Mouse (Mus musculus) embryonic facial prominence, embryonic 14.5 days (tissue): ENCODE results near the gene Zbtb45. TPM values are rescaled to one million over a fixed set of nuclear protein-coding genes. Genes with fewer than 3 reads are reported as not detected.

Experiments used
- ATAC-seq: fragments of 200-750 bp; cut with Nextera tagmentation; 2 replicates; pipeline ENCODE4 v1.8.0; 2017; ENCODE audit warnings: low read depth, moderate number of reproducible peaks, moderate TSS enrichment
- DNase-seq: peaks from one replicate; pipeline ENCODE4 v3.0.0-alpha.2; 2015; ENCODE audit warnings: low spot score
- H3K27ac ChIP-seq: fragments of 300-500 bp; sonication (generic); replicated peaks from 2 replicates; pipeline ENCODE4 v1.5.1; 2014; ENCODE audit warnings: low read depth, mild to moderate bottlenecking, low read length, moderate library complexity
- H3K27me3 ChIP-seq: fragments of 300-500 bp; sonication (generic); replicated peaks from 2 replicates; pipeline ENCODE4 v1.6.1; 2014; ENCODE audit warnings: low read length; ENCODE audit not compliant: control insufficient read depth, insufficient read depth
- H3K36me3 ChIP-seq: fragments of 300-500 bp; sonication (generic); 2 replicates; pipeline ENCODE4 v1.6.1; 2014; ENCODE audit warnings: low read length, mixed read lengths; ENCODE audit not compliant: control insufficient read depth, insufficient read depth
- H3K4me1 ChIP-seq: fragments of 300-500 bp; sonication (generic); 2 replicates; pipeline ENCODE4 v1.6.1; 2014; ENCODE audit warnings: antibody characterized with exemption, low read length; ENCODE audit not compliant: control insufficient read depth, insufficient read depth
- H3K4me2 ChIP-seq: fragments of 300-500 bp; sonication (generic); 2 replicates; pipeline ENCODE4 v1.6.1; 2014; ENCODE audit warnings: low read depth, mild to moderate bottlenecking, low read length, moderate library complexity, mixed read lengths
- H3K4me3 ChIP-seq: fragments of 300-500 bp; sonication (generic); 2 replicates; pipeline ENCODE4 v1.5.1; 2014; ENCODE audit warnings: low read depth, mild to moderate bottlenecking, low read length
- H3K9ac ChIP-seq: fragments of 300-500 bp; sonication (generic); 2 replicates; pipeline ENCODE4 v1.6.1; 2014; ENCODE audit warnings: low read depth, mild to moderate bottlenecking, low read length, moderate library complexity, mixed read lengths
- H3K9me3 ChIP-seq: fragments of 300-500 bp; sonication (generic); 2 replicates; pipeline ENCODE4 v1.6.1; 2016; ENCODE audit warnings: low read length; ENCODE audit not compliant: control insufficient read depth
- WGBS: fragments of 180-500 bp; shearing (Covaris S2); extraction: QIAGEN DNeasy Blood & Tissue Kit; methylation state at CpG from one replicate; pipeline ENCODE4 v1.1.7; 2014; 5-methylcytosine and 5-hydroxymethylcytosine counted together
- polyA plus RNA-seq: library from polyadenylated mRNA; unstranded; fragments of >200 nt; fragmentation: Nextera tagmentation; extraction: Ambion mirVana; gene quantifications from 2 replicates; pipeline ENCODE4 v1.2.1, GENCODE M21; 2014

The Zbtb45 gene
- polyA plus RNA-seq, 1 experiment from 2014 or later = 20.0 TPM

- Histone ChIP-seq H3K9ac (peak overlapping the region; percentile 98), H3K4me2 (peak overlapping the region; percentile 90), H3K36me3 (peaks cover 22% of the 10 kb centered on the region), H3K9me3 (no peaks in the 10 kb centered on the region), H3K27ac (peak overlapping the region; percentile 99), H3K4me1 (peaks cover 26% of the 10 kb centered on the region), H3K4me3 (peak overlapping the region; percentile 69), H3K27me3 (peaks cover 11% of the 10 kb centered on the region)
- DNase-seq = no peak
- 0% methylated on average over 29 of the region's 33 CpGs for WGBS
- ATAC-seq = no peak
Observed at GRCm38 (mm10) chr7:13037366-13037765, 27.5 kb upstream of the Zbtb45 start.

DNA sequence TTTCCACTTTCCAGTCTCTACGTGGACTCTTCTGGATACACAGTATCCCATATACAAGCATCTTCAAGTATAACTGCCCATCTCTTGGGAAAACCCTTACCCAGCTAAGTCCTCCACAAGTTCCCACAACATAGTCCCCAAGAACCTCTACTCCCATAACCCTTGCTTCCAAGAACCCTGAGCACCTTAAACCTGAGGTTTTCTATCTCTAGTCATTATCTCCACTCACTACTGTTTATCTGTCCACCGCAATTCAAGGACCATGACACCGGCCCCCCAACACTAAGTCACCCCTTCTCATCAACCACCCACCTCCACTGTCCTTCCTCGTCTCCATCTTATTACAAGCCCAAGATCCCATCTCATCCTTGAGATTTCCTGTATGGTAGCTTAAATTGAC, 27.0 kb upstream of the Zbtb45 start:
- peak overlapping the region; percentile 99 for H3K27ac ChIP-seq
- 39% methylated on average over 4 of the region's 4 CpGs for WGBS
- H3K4me2 ChIP-seq = peak overlapping the region; percentile 90
- no peak for DNase-seq
- peak overlapping the region; percentile 98 for H3K9ac ChIP-seq
- peaks cover 28% of the 10 kb centered on the region for H3K36me3 ChIP-seq
- H3K4me3 ChIP-seq = peak overlapping the region; percentile 69
- no peaks in the 10 kb centered on the region for H3K9me3 ChIP-seq
- peaks cover 5% of the 10 kb centered on the region; the same call in 1 of the 2 replicates for H3K27me3 ChIP-seq
- peaks cover 26% of the 10 kb centered on the region for H3K4me1 ChIP-seq
- no peak for ATAC-seq

DNA sequence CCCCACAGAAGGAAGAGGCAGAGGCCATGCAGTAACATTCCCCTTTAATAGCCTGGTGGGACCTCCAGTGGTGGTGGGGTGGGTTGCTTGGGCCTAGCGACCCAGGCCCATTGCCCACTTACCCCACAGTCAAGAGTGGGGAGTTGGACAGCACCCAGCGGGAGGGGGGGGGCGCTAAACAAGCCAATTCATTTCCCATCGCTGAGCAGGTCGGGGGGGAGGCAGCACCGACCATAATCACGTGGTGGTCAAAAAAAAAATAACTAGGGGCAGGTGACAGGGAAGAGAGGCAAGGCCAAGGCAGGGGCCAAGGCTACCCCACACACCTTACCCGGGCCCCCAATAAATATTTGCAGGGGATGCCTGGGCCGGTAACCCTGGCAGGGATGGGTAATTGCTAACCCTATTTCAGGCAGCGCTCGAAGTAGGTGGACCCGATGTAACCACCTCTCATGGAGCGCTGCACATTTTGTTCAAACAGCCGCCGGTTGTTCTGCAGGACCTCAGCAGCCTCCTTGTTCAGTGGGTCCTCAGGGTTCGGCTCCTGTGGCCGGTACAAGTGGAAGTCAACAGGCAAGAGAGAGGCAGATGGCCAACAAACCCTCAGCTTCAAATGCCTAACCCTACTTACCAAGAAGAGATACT, 25.5 kb upstream of the Zbtb45 start:
- Histone ChIP-seq H3K4me1 (peaks cover 26% of the 10 kb centered on the region), H3K9me3 (no peaks in the 10 kb centered on the region), H3K36me3 (peaks cover 42% of the 10 kb centered on the region), H3K4me3 (peak overlapping the region; percentile 54; the same call in 1 of the 2 replicates), H3K27ac (peak overlapping the region; percentile 93; the same call in 1 of the 2 replicates), H3K9ac (no peak overlapping the region), H3K27me3 (no peaks in the 10 kb centered on the region), H3K4me2 (peak overlapping the region; percentile 93)
- DNase-seq = no peak
- WGBS = 84% methylated on average over 17 of the region's 17 CpGs
- no peak for ATAC-seq

GRCm38 (mm10) chr7:13034148-13034977, 24.5 kb upstream of the Zbtb45 start, which contains the start of gene Chmp2a:
Gene Chmp2a (minus strand): TSS chr7:13034807.
- DNase-seq = peak; percentile 98
- H3K36me3 ChIP-seq = peaks cover 52% of the 10 kb centered on the region
- peaks cover 26% of the 10 kb centered on the region for H3K4me1 ChIP-seq
- WGBS = under 1% methylated on average over 32 of the region's 45 CpGs
- peak; percentile 84 for ATAC-seq
- no peaks in the 10 kb centered on the region for H3K9me3 ChIP-seq
- peak within 1 kb of the TSS; percentile 54 for H3K4me3 ChIP-seq
- H3K27ac ChIP-seq = peak within 1 kb of the TSS; percentile 93
- no peaks in the 10 kb centered on the region for H3K27me3 ChIP-seq
- peak within 1 kb of the TSS; percentile 93 for H3K4me2 ChIP-seq
- H3K9ac ChIP-seq = peak within 1 kb of the TSS; percentile 78

GRCm38 (mm10) chr7:13033451-13034147, 23.8 kb upstream of the Zbtb45 start:
- DNase-seq = no peak
- Histone ChIP-seq H3K36me3 (peaks cover 60% of the 10 kb centered on the region), H3K9me3 (no peaks in the 10 kb centered on the region), H3K9ac (peak overlapping the region; percentile 78), H3K27me3 (no peaks in the 10 kb centered on the region), H3K4me2 (peak overlapping the region; percentile 93), H3K27ac (peak overlapping the region; percentile 93), H3K4me1 (peaks cover 18% of the 10 kb centered on the region), H3K4me3 (peak overlapping the region; percentile 54)
- ATAC-seq = no peak
- WGBS = 41% methylated on average over 13 of the region's 13 CpGs

GRCm38 (mm10) chr7:13032541-13032940, 22.7 kb upstream of the Zbtb45 start:
- H3K9ac ChIP-seq = no peak overlapping the region
- H3K36me3 ChIP-seq = peaks cover 70% of the 10 kb centered on the region
- ATAC-seq (no peak), DNase-seq (no peak)
- H3K4me1 ChIP-seq = peaks cover 18% of the 10 kb centered on the region
- no peaks in the 10 kb centered on the region for H3K27me3 ChIP-seq
- H3K4me3 ChIP-seq = no peak overlapping the region
- WGBS = 92% methylated on average over 7 of the region's 7 CpGs
- H3K4me2 ChIP-seq = no peak overlapping the region
- H3K27ac ChIP-seq = no peak overlapping the region
- no peaks in the 10 kb centered on the region for H3K9me3 ChIP-seq

DNA sequence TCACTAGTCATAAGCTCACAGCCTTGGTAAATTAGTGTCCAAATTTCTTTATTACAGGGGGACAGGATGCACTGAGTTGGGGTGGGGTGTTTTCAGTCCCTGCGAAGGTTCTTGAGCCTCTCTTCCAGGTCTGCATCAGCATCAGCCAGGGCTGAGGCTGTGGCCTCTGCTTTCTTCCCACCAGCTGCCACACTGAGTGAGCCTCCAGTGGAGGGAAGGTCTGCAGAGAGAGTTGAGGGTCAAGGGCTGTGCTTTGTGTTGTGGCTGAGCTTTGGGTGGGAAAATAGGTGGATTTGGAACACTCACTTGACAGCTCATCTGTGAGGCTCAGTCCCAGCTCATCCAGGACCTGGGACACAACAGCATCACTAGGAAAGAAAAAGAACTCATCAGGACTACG, 22.1 kb upstream of the Zbtb45 start:
- no peaks in the 10 kb centered on the region for H3K27me3 ChIP-seq
- ATAC-seq (no peak), DNase-seq (no peak)
- 93% methylated on average over 2 of the region's 2 CpGs for WGBS
- H3K4me1 ChIP-seq = peaks cover 17% of the 10 kb centered on the region
- H3K4me3 ChIP-seq = no peak overlapping the region
- no peak overlapping the region for H3K9ac ChIP-seq
- no peaks in the 10 kb centered on the region for H3K9me3 ChIP-seq
- H3K27ac ChIP-seq = no peak overlapping the region
- peaks cover 76% of the 10 kb centered on the region for H3K36me3 ChIP-seq
- no peak overlapping the region for H3K4me2 ChIP-seq

DNA sequence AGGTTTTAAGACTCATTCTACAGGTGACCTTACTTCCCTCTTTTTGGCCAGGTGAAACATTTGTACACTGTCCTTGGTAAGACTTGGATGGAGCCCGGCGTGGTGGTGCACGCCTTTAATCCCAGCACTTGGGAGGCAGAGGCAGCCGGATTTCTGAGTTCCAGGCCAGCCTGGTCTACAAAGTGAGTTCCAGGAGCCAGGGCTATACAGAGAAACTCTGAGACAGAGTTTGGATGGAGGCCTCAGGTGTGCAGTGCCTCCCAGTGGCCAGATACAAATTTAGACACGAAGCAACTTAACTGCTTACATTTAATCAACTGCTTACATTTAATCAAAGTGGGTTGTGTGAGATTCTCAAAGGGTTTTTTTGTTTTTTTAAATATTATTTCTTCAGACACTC, 21.2 kb upstream of the Zbtb45 start:
- Histone ChIP-seq H3K36me3 (peaks cover 81% of the 10 kb centered on the region), H3K4me1 (peaks cover 15% of the 10 kb centered on the region; the same call in 1 of the 2 replicates), H3K9me3 (no peaks in the 10 kb centered on the region), H3K4me2 (no peak overlapping the region), H3K27me3 (no peaks in the 10 kb centered on the region), H3K9ac (no peak overlapping the region), H3K27ac (no peak overlapping the region), H3K4me3 (no peak overlapping the region)
- no peak for ATAC-seq
- 71% methylated on average over 5 of the region's 5 CpGs for WGBS
- no peak for DNase-seq
